Mouse (Mus musculus): ENCODE data around the gene Lmx1b.

DNA sequence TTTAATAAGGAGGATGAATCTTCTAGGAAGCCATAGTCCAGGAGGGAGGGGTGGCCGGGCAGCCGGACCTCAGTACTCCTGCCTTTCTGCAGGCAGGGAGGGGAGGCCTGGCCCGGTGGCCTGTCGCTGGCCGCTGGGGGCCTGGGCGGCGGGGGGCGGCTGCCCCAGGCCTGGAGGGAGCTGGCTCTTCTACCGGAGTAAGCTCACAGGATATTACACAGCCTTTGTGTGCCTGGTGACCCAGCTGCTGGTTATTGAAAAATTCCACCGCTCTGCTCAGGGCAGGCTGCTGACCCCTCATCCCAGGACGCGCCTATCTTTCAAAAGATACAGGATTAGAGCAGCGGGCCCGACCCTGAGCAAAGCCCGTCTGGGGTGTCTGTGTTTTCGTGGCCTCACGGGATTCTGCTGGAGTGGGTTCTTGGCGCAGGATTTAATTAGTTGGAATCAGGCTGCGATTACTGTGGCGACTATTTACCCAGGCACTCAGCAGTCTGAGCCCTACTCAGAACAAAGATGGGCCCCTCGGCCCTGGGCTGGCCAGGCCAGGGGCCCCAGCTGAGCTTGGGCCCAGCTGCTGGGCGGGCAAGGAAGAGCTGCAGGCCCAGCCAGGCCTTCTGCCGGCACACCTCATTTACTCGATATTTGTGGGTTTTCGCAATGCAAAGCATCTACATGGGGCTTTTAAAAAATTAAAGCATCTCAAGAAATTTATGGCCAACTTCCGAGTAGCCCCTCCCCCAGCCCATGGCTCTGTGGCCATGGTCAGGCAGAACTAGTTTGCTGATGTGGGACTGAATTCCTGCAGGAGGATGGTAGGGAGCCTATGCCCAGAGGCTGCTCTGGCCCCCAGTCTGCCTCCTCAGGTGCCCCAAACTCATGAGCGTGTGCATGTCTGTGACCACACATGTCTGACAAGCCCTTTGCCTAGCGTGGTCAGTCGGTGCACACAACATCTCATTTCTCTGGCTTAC lies 55.1 kb downstream of the Lmx1b start:
- TF ChIP-seq FLI1 (IDR thresholded peaks at IDR 0.05; ENCODE audit: low read length) (no peak), GATA1 (IDR thresholded peaks at IDR 0.05; ENCODE audit: borderline replicate concordance, low read length) (no peak)

Data from megakaryocyte, embryonic 14.5 days (primary cell).